Mouse (Mus musculus) intestine, embryonic 15.5 days (tissue): ENCODE results near the gene Fam222b. TPM values are rescaled to one million over a fixed set of nuclear protein-coding genes. Genes with fewer than 3 reads are reported as not detected.
"Not testable (repeated sequence)": the region's sequence is repeated elsewhere in the genome, so short reads cannot be mapped to it uniquely, and the experiment has no call there.

Experiments
- ATAC-seq: fragments of 200-750 bp; cut with Nextera tagmentation; 2 replicates; pipeline ENCODE4 v1.8.0; 2017; ENCODE audit warnings: moderate TSS enrichment, moderate library complexity
- H3K27ac ChIP-seq: fragments of 300-500 bp; sonication (generic); 2 replicates; pipeline ENCODE4 v1.5.1; 2015; ENCODE audit warnings: mild to moderate bottlenecking, inconsistent platforms
- H3K27me3 ChIP-seq: fragments of 300-500 bp; sonication (generic); replicated peaks from 2 replicates; pipeline ENCODE4 v1.6.1; 2015; ENCODE audit warnings: inconsistent platforms
- H3K36me3 ChIP-seq: fragments of 300-500 bp; sonication (generic); 2 replicates; pipeline ENCODE4 v1.6.1; 2015; ENCODE audit warnings: inconsistent platforms
- H3K4me1 ChIP-seq: fragments of 300-500 bp; sonication (generic); replicated peaks from 2 replicates; pipeline ENCODE4 v1.6.1; 2015; ENCODE audit warnings: inconsistent platforms
- H3K4me2 ChIP-seq: fragments of 300-500 bp; sonication (generic); replicated peaks from 2 replicates; pipeline ENCODE4 v1.6.1; 2015; ENCODE audit warnings: mild to moderate bottlenecking, inconsistent platforms
- H3K4me3 ChIP-seq: fragments of 300-500 bp; sonication (generic); replicated peaks from 2 replicates; pipeline ENCODE4 v1.5.1; 2015; ENCODE audit warnings: inconsistent platforms
- H3K9ac ChIP-seq: fragments of 300-500 bp; sonication (generic); 2 replicates; pipeline ENCODE4 v1.6.1; 2015; ENCODE audit warnings: inconsistent platforms
- H3K9me3 ChIP-seq: fragments of 300-500 bp; sonication (generic); 2 replicates; pipeline ENCODE4 v1.6.1; 2016; ENCODE audit warnings: inconsistent platforms
- WGBS: fragments of 180-500 bp; shearing (Covaris S2); methylation state at CpG from one replicate; pipeline ENCODE4 v1.1.7; 2015; 5-methylcytosine and 5-hydroxymethylcytosine counted together
- polyA plus RNA-seq: library from polyadenylated mRNA; unstranded; fragments of >200 nt; fragmentation: Nextera tagmentation; extraction: Ambion mirVana; gene quantifications from 2 replicates; pipeline ENCODE4 v1.2.1, GENCODE M21; 2015

The Fam222b gene
- polyA plus RNA-seq, 1 experiment from 2014 or later = 13.1 TPM

- Histone ChIP-seq H3K27me3 (no peaks in the 10 kb centered on the region), H3K4me3 (peak overlapping the region; percentile 53), H3K9ac (peak overlapping the region; percentile 64), H3K4me1 (peaks cover 41% of the 10 kb centered on the region), H3K27ac (peak overlapping the region; percentile 99), H3K9me3 (no peaks in the 10 kb centered on the region), H3K4me2 (peak overlapping the region; percentile 83), H3K36me3 (peaks cover 9% of the 10 kb centered on the region)
- no peak for ATAC-seq
- WGBS = 22% methylated on average over 8 of the region's 8 CpGs
Measured at GRCm38 (mm10) chr11:78179438-78179999, 85.1 kb downstream of the Fam222b start.

DNA sequence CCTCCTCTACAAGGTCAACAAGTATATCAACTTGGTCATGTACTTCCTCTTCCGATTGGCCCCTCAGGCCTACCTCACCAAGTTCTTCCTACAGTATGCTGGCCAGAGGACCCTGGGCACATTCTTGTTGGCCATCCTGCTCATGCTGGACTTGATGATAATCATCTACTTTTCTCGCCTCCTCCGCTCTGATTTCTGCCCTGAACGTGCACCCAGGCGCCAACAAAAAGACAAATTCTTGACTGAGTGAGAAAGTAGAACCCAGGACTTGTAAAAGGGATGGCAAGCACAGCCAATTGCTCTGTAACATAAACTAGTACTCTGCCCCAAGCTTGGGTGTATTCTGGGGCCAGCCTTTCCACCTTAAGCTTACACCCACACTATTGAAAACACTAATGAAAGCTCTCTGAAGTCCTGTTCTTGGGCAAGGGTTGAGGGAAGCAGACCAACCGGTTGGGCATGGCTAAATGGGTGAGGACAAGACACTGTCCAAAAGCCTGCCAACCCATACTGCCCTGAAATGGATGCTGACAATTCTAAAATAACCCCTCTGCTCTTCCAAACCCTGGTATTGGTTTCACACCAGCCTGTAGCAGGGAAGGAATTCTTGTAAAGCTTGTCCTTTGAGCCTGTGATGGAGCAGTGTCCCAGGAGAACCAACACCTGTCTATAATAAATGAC, 85.8 kb downstream of the Fam222b start:
- Histone ChIP-seq H3K4me2 (peak overlapping the region; percentile 83), H3K27ac (peak overlapping the region; percentile 99; the same call in 1 of the 2 replicates), H3K9ac (peak overlapping the region; percentile 64; the same call in 1 of the 2 replicates)

GRCm38 (mm10) chr11:78181830-78182357, 87.4 kb downstream of the Fam222b start:
- WGBS = 37% methylated on average over 2 of the region's 2 CpGs
- Histone ChIP-seq H3K4me3 (peak overlapping the region; percentile 70), H3K27me3 (no peaks in the 10 kb centered on the region), H3K4me2 (peak overlapping the region; percentile 83), H3K9ac (peak overlapping the region; percentile 82), H3K4me1 (peaks cover 34% of the 10 kb centered on the region), H3K27ac (0 out of 2 replicates have a peak overlapping the region, but pooled peaks have one; percentile 45), H3K9me3 (no peaks in the 10 kb centered on the region), H3K36me3 (peaks cover 9% of the 10 kb centered on the region)
- ATAC-seq = no peak

More for the DNA sequence above, 85.8 kb downstream of the Fam222b start:
- H3K9me3 ChIP-seq = no peaks in the 10 kb centered on the region
- ATAC-seq = no peak
- H3K4me3 ChIP-seq = peak overlapping the region; percentile 53; the same call in 1 of the 2 replicates
- 56% methylated on average over 6 of the region's 6 CpGs for WGBS
- peaks cover 36% of the 10 kb centered on the region for H3K4me1 ChIP-seq
- no peaks in the 10 kb centered on the region for H3K27me3 ChIP-seq
- peaks cover 9% of the 10 kb centered on the region for H3K36me3 ChIP-seq

- peak overlapping the region; percentile 83 for H3K4me2 ChIP-seq
- ATAC-seq = no peak
- H3K36me3 ChIP-seq = peaks cover 9% of the 10 kb centered on the region
- 4% methylated on average over 7 of the region's 7 CpGs for WGBS
- H3K27ac ChIP-seq = 0 out of 2 replicates have a peak overlapping the region, but pooled peaks have one; percentile 84
- H3K9me3 ChIP-seq = no peaks in the 10 kb centered on the region
- no peaks in the 10 kb centered on the region for H3K27me3 ChIP-seq
- H3K4me1 ChIP-seq = peaks cover 29% of the 10 kb centered on the region
- peak overlapping the region; percentile 82 for H3K9ac ChIP-seq
- H3K4me3 ChIP-seq = peak overlapping the region; percentile 70
Measured at GRCm38 (mm10) chr11:78182450-78182849, 88.0 kb downstream of the Fam222b start.

DNA sequence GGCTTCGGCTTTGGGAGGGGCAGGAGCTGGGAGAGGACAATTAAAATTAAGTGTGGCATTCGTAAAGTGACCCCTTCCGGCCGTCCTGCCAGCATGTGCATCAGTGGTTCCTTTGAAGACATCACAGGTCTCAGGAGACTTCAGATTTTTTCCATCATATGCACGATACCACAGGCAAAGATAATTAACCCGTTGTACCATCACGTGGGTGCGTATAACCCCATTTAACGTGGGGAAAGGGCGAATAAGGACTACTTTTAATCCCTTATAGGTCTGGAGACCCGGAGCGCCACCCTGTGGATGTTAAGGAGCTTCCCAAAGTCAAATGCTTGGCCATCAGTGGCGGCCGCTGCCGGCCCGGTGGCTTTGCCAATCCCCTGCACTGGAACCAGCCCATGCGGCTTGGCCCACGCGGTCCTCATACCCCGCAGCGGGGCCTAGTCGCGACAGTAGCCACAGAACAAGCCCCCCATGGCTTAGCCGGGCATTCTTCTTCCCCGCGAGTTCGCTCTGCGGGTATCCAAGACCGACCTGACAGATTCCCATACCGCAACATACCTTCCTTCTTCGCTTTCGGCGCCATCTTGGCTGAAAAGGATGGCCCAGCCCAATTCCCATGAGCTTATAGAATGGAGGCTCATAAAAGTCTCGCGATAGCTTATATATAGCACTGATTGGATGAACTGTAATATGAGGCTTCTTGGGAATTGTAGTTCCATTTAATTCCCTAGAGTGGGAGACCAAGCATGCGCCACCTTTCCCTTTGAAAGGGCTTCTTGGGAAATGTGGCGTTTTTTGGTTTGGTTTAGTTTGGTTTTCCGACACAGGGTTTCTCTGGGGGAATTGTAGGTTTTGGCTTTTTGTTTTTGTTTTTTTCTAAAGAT, 88.7 kb downstream of the Fam222b start, which contains the start of gene Rpl23a:
Gene Rpl23a, minus strand, starts transcription at position 624 of the 884 bp plus-strand sequence.
- peaks cover 9% of the 10 kb centered on the region for H3K36me3 ChIP-seq
- peak within 1 kb of the TSS; percentile 82 for H3K9ac ChIP-seq
- under 1% methylated on average over 38 of the region's 38 CpGs for WGBS
- H3K27ac ChIP-seq = peak within 1 kb of the TSS; percentile 84
- H3K9me3 ChIP-seq = no peaks in the 10 kb centered on the region
- peaks cover 27% of the 10 kb centered on the region for H3K4me1 ChIP-seq
- no peaks in the 10 kb centered on the region for H3K27me3 ChIP-seq
- peak within 1 kb of the TSS; percentile 83 for H3K4me2 ChIP-seq
- peak; percentile 88 for ATAC-seq
- H3K4me3 ChIP-seq = peak within 1 kb of the TSS; percentile 70

DNA sequence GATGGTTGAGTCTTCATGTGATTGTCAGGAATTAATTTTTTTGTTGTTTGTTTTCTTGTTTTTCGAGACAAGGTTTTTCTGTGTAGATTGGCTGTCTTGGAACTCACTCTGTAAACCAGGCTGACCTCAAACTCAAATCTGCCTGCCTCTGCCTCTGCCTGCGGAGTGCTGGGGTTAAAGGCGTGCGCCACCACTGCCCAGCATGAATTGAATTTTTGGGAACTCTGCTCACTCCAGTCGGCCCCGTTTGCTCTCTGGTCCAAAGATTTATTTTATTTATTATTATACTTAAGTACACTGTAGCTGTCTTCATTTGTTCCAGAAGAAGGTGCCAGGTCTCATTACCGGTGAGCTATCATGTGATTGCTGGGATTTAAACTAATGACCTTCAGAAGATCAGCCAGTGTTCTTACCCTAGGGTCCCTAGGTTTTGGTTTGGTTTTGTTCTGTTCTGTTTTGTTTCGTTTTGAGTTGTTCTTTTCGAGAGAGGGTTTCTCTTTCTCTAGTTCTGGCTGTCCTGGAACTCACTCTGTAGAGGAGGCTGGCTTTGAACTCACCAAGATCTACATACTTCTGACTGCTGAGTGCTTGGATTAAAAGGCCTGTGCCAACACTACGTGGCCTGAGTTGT, 89.5 kb downstream of the Fam222b start:
- H3K4me1 ChIP-seq = peaks cover 30% of the 10 kb centered on the region
- no peaks in the 10 kb centered on the region for H3K9me3 ChIP-seq
- no peak overlapping the region for H3K27ac ChIP-seq
- peak overlapping the region; percentile 83 for H3K4me2 ChIP-seq
- no peak for ATAC-seq
- WGBS = 47% methylated on average over 10 of the region's 10 CpGs
- no peaks in the 10 kb centered on the region for H3K27me3 ChIP-seq
- H3K36me3 ChIP-seq = peaks cover 9% of the 10 kb centered on the region
- H3K9ac ChIP-seq = no peak overlapping the region
- H3K4me3 ChIP-seq = peak overlapping the region; percentile 70

- H3K4me2 ChIP-seq, H3K4me3 ChIP-seq, H3K36me3 ChIP-seq, H3K27ac ChIP-seq, H3K9ac ChIP-seq, ATAC-seq, H3K27me3 ChIP-seq, H3K9me3 ChIP-seq: not testable (repeated sequence)
- peaks cover 23% of the 10 kb centered on the region for H3K4me1 ChIP-seq
- 93% methylated on average over 6 of the region's 6 CpGs for WGBS
Measured at GRCm38 (mm10) chr11:78184702-78185101, 90.2 kb downstream of the Fam222b start.

DNA sequence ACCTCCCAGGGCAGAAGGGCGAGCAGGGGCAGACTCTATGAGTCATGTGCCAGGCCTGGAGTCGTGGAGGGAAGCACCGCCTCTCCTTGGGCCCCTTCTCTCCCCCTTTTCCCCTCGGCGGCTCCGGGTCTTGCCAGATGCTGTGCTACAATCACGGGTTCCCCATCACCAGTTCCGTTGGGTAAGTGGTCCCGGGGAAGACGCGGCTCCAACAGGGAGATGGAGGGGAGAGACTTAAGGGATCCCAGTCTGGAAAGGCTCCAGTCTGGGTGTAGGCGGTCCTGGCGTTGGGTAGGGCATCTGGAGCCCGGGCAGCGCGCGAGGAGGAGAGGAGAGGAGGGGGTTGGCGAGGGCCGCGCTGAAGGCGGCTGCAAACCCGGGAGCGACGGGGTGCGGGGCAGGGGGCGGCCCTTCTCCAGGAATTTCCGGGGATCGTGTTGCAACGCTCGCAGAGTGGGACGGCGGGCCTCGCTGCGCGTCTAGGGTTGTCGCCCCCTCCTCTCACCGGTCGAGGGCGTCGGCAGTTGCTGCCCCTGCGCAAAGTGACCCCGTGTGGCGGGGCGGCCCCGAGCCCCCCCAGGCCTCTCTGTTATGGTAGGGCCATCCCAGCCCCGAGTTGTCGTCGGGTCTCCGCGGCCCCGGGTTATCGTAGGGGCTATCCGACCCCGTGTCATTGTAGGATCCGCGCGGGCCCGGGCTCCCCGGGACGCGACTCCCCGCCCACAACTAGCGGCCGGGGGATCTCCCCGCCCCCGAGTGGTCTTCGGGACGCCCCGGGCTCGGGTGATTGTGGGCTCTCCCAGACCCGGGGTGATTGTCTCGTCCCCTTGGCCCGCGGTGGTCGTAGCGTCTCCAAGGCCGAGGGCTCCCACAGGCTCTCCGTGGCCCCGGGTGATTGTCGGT, 94.1 kb downstream of the Fam222b start, which contains the start of gene Rab34:
Gene Rab34, plus strand, starts transcription at position 100 of the 903 bp plus-strand sequence.
- H3K36me3 ChIP-seq = peaks cover 14% of the 10 kb centered on the region; the same call in 1 of the 2 replicates
- peak within 1 kb of the TSS; percentile 97 for H3K27ac ChIP-seq
- peak; percentile 83 for ATAC-seq
- 0% methylated on average over 73 of the region's 80 CpGs for WGBS
- H3K9me3 ChIP-seq = no peaks in the 10 kb centered on the region
- peak within 1 kb of the TSS; percentile 72 for H3K4me2 ChIP-seq
- H3K9ac ChIP-seq = peak within 1 kb of the TSS; percentile 70
- peaks cover 10% of the 10 kb centered on the region for H3K4me1 ChIP-seq
- peak within 1 kb of the TSS; percentile 69 for H3K4me3 ChIP-seq
- H3K27me3 ChIP-seq = no peaks in the 10 kb centered on the region

DNA sequence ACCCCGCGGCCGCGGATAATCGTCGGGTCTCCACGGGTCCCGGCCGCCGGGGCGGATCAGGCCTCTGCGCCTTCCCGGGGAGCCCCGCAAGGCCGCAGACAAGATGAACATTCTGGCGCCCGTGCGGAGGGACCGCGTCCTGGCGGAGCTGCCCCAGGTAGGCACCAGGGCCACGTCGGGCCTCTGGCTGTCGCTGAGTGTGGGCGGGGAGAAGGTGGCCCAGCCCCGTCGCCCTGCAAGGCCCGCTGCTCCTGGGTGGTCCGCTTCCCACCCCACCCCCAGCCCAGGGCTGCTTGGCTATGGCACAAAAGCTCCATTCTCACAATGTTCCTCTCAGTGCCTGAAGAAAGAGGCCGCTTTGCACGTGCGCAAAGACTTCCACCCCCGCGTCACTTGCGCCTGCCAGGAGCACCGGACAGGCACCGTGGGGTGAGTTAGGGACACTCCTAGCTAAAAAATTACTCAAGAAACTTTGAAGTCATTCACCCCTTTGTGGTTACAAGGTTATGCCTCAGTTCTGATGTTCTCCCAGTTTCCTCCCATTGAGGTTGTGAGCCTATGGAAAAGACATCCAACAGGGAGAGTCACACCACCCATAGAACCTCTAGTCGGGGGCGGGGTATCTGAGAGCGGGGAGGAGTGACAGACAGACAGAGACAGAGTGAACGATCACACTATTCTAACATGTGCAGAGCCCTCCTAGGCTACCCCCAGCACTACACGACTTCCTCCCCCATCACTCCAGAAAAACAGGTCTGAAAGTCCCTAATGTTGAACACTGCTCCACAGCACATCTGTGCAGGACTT, 95.0 kb downstream of the Fam222b start:
- H3K36me3 ChIP-seq = peaks cover 14% of the 10 kb centered on the region; the same call in 1 of the 2 replicates
- no peaks in the 10 kb centered on the region for H3K27me3 ChIP-seq
- under 1% methylated on average over 42 of the region's 42 CpGs for WGBS

DNA sequence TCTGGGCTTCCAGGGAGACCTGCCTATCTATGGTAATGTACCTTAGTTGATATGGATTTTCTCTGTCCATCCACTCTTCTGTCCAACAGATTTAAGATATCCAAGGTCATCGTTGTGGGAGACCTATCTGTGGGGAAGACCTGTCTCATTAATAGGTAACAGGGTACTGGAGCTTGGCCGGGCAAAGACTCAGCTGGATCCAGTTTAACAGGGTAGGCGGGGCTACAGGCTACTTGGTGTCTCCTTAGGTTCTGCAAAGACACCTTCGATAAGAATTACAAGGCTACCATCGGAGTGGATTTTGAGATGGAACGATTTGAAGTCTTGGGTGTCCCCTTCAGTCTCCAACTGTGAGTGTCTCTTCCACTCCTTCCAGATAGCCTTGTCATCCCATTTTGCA, 95.6 kb downstream of the Fam222b start:
- peak overlapping the region; percentile 97; the same call in 1 of the 2 replicates for H3K27ac ChIP-seq
- H3K4me2 ChIP-seq = peak overlapping the region; percentile 72
- H3K27me3 ChIP-seq = no peaks in the 10 kb centered on the region
- peak overlapping the region; percentile 69 for H3K4me3 ChIP-seq
- peak overlapping the region; percentile 70; the same call in 1 of the 2 replicates for H3K9ac ChIP-seq
- WGBS = 50% methylated on average over 6 of the region's 6 CpGs
- no peaks in the 10 kb centered on the region for H3K9me3 ChIP-seq
- ATAC-seq = no peak
- H3K4me1 ChIP-seq = peaks cover 19% of the 10 kb centered on the region
- H3K36me3 ChIP-seq = peaks cover 14% of the 10 kb centered on the region; the same call in 1 of the 2 replicates

More for the DNA sequence above, 95.0 kb downstream of the Fam222b start:
- peak overlapping the region; percentile 72 for H3K4me2 ChIP-seq
- H3K9ac ChIP-seq = peak overlapping the region; percentile 70
- H3K4me3 ChIP-seq = peak overlapping the region; percentile 69
- H3K9me3 ChIP-seq = no peaks in the 10 kb centered on the region
- peak; percentile 82 for ATAC-seq
- H3K4me1 ChIP-seq = peaks cover 14% of the 10 kb centered on the region
- H3K27ac ChIP-seq = peak overlapping the region; percentile 97
